Comparison of ENCODE assay signal across 25 mouse cellular contexts in the genomic region with DNA sequence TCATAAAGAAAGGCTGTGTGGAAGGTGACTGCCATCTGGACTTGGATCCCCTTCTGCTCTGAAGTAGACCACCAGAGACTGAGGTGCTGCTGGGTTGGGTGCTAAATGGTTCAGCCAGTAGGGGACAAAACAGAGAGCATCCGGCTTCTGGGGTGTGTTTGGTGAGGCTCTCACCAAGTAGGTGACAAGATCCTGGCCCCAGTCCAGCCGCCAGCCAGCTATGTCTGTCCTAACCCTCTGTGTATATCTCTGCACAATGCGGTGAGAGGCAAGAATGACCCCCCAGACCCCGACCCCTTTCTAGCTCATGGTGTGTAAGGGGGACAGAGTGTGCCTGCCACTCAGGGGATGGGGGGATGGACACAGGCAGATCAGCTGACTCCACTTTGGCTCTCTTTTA. TPM values are rescaled to one million over a fixed set of nuclear protein-coding genes. Genes with fewer than 3 reads are reported as not detected.
DNase-seq lines count a peak whose midpoint lies in the region; ATAC-seq lines count a peak whose summit lies in the region.
"Had no signal": no experiment of that assay in that cellular context is flagged by ENCODE, and none has a peak within 500 bp of the region (broad histone marks: within the 10 kb centered on the region; RNA-seq: fewer than 3 reads in every experiment).

No protein-coding gene starts in this region.

- DNase-seq in heart, adult 9 months (ENCODE audit: low spot score in 2 of 2): no peak
- DNase-seq in lung, postnatal 10 days: peak; percentile 18
- DNase-seq in lung, postnatal 14 days: no peak
- DNase-seq: adrenal gland, postnatal 25 days; cerebellum, adult 9-11 months; heart, postnatal 36 days; kidney, adult 11 months; kidney, postnatal 36 days; liver, embryonic 13.5 days; right cerebral cortex, adult 18-20 months had no signal

- 0 out of 2 replicates have a peak overlapping the region, but pooled peaks have one; percentile 14 for H3K27ac ChIP-seq in forebrain, embryonic 13.5 days
- H3K27ac ChIP-seq in forebrain, embryonic 15.5 days (replicated peaks): no peak overlapping the region
- no peak overlapping the region for H3K27ac ChIP-seq in heart, embryonic 14.5 days (replicated peaks in 1 of 2; ENCODE audit: control insufficient read depth in 1 of 2, insufficient read depth in 1 of 2, low read depth in 2 of 2, low read length in 2 of 2)
- peak overlapping the region; percentile 27; the same call in 1 of the 2 replicates for H3K27ac ChIP-seq in intestine, embryonic 16.5 days (ENCODE audit: low read length)
- H3K27ac ChIP-seq: kidney, embryonic 15.5 days; liver, embryonic 13.5 days; neural tube, embryonic 15.5 days had no signal

- H3K4me1 ChIP-seq in forebrain, embryonic 13.5 days: peaks cover 49% of the 10 kb centered on the region
- H3K4me1 ChIP-seq in forebrain, embryonic 15.5 days: peaks cover 40% of the 10 kb centered on the region
- peaks cover 37 to 43% of the 10 kb centered on the region in 2 experiments for H3K4me1 ChIP-seq in heart, embryonic 14.5 days (ENCODE audit: control insufficient read depth in 2 of 2, insufficient read depth in 2 of 2, low read length in 2 of 2)
- H3K4me1 ChIP-seq in intestine, embryonic 16.5 days (ENCODE audit: control insufficient read depth, insufficient read depth, low read length): peaks cover 38% of the 10 kb centered on the region

- H3K9me3 ChIP-seq in forebrain, embryonic 13.5 days (replicated peaks): no peaks in the 10 kb centered on the region
- H3K9me3 ChIP-seq in forebrain, embryonic 15.5 days: no peaks in the 10 kb centered on the region
- H3K9me3 ChIP-seq in heart, embryonic 14.5 days (ENCODE audit: control insufficient read depth, low read length): no peaks in the 10 kb centered on the region
- no peaks in the 10 kb centered on the region for H3K9me3 ChIP-seq in intestine, embryonic 16.5 days (ENCODE audit: control insufficient read depth, low read length)
- H3K9me3 ChIP-seq: kidney, embryonic 15.5 days; liver, embryonic 13.5 days; neural tube, embryonic 15.5 days had no signal

- ATAC-seq in forebrain, embryonic 13.5 days: no peak
- no peak for ATAC-seq in forebrain, embryonic 15.5 days (replicated peaks)
- no peak for ATAC-seq in heart, embryonic 14.5 days (ENCODE audit: insufficient number of reproducible peaks, insufficient read depth, low FRiP score, low read depth)
- ATAC-seq in intestine, embryonic 16.5 days: no peak
- ATAC-seq in CD4-positive, CD25-positive, alpha-beta regulatory T cell, adult 4 months: no peak
- ATAC-seq: hindbrain, embryonic 16.5 days had no signal

- 65% methylated on average over 4 of the region's 4 CpGs for WGBS in forebrain, embryonic 13.5 days
- WGBS in forebrain, embryonic 15.5 days: 57% methylated on average over 4 of the region's 4 CpGs
- 10% methylated on average over 4 of the region's 4 CpGs for WGBS in heart, embryonic 14.5 days
- 51% methylated on average over 4 of the region's 4 CpGs for WGBS in intestine, embryonic 16.5 days

- H3K4me3 ChIP-seq in forebrain, embryonic 13.5 days: no peak overlapping the region
- H3K4me3 ChIP-seq in forebrain, embryonic 15.5 days: no peak overlapping the region
- H3K4me3 ChIP-seq in heart, embryonic 14.5 days (ENCODE audit: control insufficient read depth in 1 of 2, insufficient read depth in 1 of 2, low read depth in 1 of 2, low read length in 2 of 2): no peak overlapping the region
- no peak overlapping the region for H3K4me3 ChIP-seq in intestine, embryonic 16.5 days (ENCODE audit: low read length)
- H3K4me3 ChIP-seq: kidney, embryonic 15.5 days; liver, embryonic 13.5 days; neural tube, embryonic 15.5 days had no signal

- no peaks in the 10 kb centered on the region for H3K36me3 ChIP-seq in forebrain, embryonic 13.5 days (ENCODE audit: poor library complexity, severe bottlenecking)
- no peaks in the 10 kb centered on the region for H3K36me3 ChIP-seq in forebrain, embryonic 15.5 days
- H3K36me3 ChIP-seq in heart, embryonic 14.5 days (ENCODE audit: control insufficient read depth, insufficient read depth, low read length): no peaks in the 10 kb centered on the region
- H3K36me3 ChIP-seq in intestine, embryonic 16.5 days (ENCODE audit: control insufficient read depth, insufficient read depth, low read length): no peaks in the 10 kb centered on the region
- H3K36me3 ChIP-seq: kidney, embryonic 15.5 days; liver, embryonic 13.5 days; neural tube, embryonic 15.5 days had no signal

- peaks cover 8% of the 10 kb centered on the region for H3K27me3 ChIP-seq in forebrain, embryonic 13.5 days
- H3K27me3 ChIP-seq in forebrain, embryonic 15.5 days: 0 out of 2 replicates have a peak, but pooled peaks cover under 1% of the 10 kb centered on the region
- no peaks in the 10 kb centered on the region for H3K27me3 ChIP-seq in heart, embryonic 14.5 days (ENCODE audit: control insufficient read depth, insufficient read depth, low read length)
- no peaks in the 10 kb centered on the region for H3K27me3 ChIP-seq in intestine, embryonic 16.5 days (replicated peaks; ENCODE audit: control insufficient read depth, insufficient read depth, low read length)

- no peak overlapping the region for H3K9ac ChIP-seq in forebrain, embryonic 13.5 days
- no peak overlapping the region for H3K9ac ChIP-seq in forebrain, embryonic 15.5 days (replicated peaks)
- peak overlapping the region; percentile 38; the same call in 1 of the 2 replicates for H3K9ac ChIP-seq in heart, embryonic 14.5 days (ENCODE audit: low read length)
- 0 out of 2 replicates have a peak overlapping the region, but pooled peaks have one; percentile 2 for H3K9ac ChIP-seq in intestine, embryonic 16.5 days (ENCODE audit: low read depth, low read length)
- H3K9ac ChIP-seq: kidney, embryonic 15.5 days; liver, embryonic 13.5 days; neural tube, embryonic 15.5 days had no signal

- no peak overlapping the region for H3K4me2 ChIP-seq in forebrain, embryonic 13.5 days
- no peak overlapping the region for H3K4me2 ChIP-seq in forebrain, embryonic 15.5 days (replicated peaks)
- no peak overlapping the region for H3K4me2 ChIP-seq in heart, embryonic 14.5 days (ENCODE audit: low read length)
- no peak overlapping the region for H3K4me2 ChIP-seq in intestine, embryonic 16.5 days (ENCODE audit: low read depth, low read length)
- H3K4me2 ChIP-seq: kidney, embryonic 15.5 days; liver, embryonic 13.5 days; midbrain, embryonic 11.5 days; neural tube, embryonic 15.5 days had no signal

RNA-seq across cellular contexts. Expression of a gene that starts 54.8 kb away (rescaled TPM):
- polyA plus RNA-seq in forebrain, embryonic 13.5 days (2015; fragmentation: Nextera tagmentation; extraction: Ambion mirVana): 13.4 and 15.6 TPM in 2 replicates
- 33.2 and 37.3 TPM in 2 replicates for polyA plus RNA-seq in forebrain, embryonic 15.5 days (2015; fragmentation: Nextera tagmentation; extraction: Ambion mirVana)
- polyA plus RNA-seq in heart, embryonic 14.5 days (2014; fragmentation: Nextera tagmentation; extraction: Ambion mirVana): 10.8 and 13.6 TPM in 2 replicates
- 12.5 and 13.6 TPM in 2 replicates for polyA plus RNA-seq in intestine, embryonic 16.5 days (2015; fragmentation: Nextera tagmentation; extraction: Ambion mirVana)
- 1 to 10 TPM; 2.1 to 4.4 TPM for polyA plus RNA-seq in CD4-positive, CD25-positive, alpha-beta regulatory T cell, adult 4 months (2017; shearing (Covaris generic))

RNA-seq across cellular contexts. Expression of a gene that starts 58.8 kb away (rescaled TPM):
- polyA plus RNA-seq in forebrain, embryonic 13.5 days (2015; fragmentation: Nextera tagmentation; extraction: Ambion mirVana): not detected in 2 replicates
- polyA plus RNA-seq in forebrain, embryonic 15.5 days (2015; fragmentation: Nextera tagmentation; extraction: Ambion mirVana): not detected in 2 replicates
- polyA plus RNA-seq in heart, embryonic 14.5 days (2014; fragmentation: Nextera tagmentation; extraction: Ambion mirVana): not detected in 2 replicates
- not detected in 2 replicates for polyA plus RNA-seq in intestine, embryonic 16.5 days (2015; fragmentation: Nextera tagmentation; extraction: Ambion mirVana)
- not detected for polyA plus RNA-seq in CD4-positive, CD25-positive, alpha-beta regulatory T cell, adult 4 months (2017; shearing (Covaris generic))
- polyA plus RNA-seq: cortical plate, adult 2 months; embryonic facial prominence, embryonic 11.5 days; hindbrain, embryonic 16.5 days; kidney, embryonic 15.5 days; limb, embryonic 14.5 days; liver, embryonic 13.5 days; lung, embryonic 16.5 days; midbrain, embryonic 11.5 days; neural tube, embryonic 15.5 days; stomach, embryonic 16.5 days; thymus, postnatal 0 days had no signal

Comparison
In these comparisons a context has a peak if more than half of its experiments do, and no peak if none do; other contexts are left out.
1. H3K27ac ChIP-seq: peak in forebrain, embryonic 13.5 days (single experiment) and intestine, embryonic 16.5 days (single experiment); none in forebrain, embryonic 15.5 days (single experiment) and heart, embryonic 14.5 days (0 of 2).
2. H3K9ac ChIP-seq: peak in heart, embryonic 14.5 days (single experiment) and intestine, embryonic 16.5 days (single experiment); none in forebrain, embryonic 13.5 days (single experiment) and forebrain, embryonic 15.5 days (single experiment).